Mouse (Mus musculus): ENCODE results near the gene Gse1.

Gse1 gene

GRCm38 (mm10) chr8:120212596-120212995, 15.7 kb upstream of the Gse1 start:
- no peak for DNase-seq (ENCODE audit: low read depth, low spot score)

- DNase-seq (ENCODE audit: low read depth, low spot score), result no peak
Observed at GRCm38 (mm10) chr8:120213229-120213628, 15.0 kb upstream of the Gse1 start.

- peak; percentile 96 for DNase-seq (ENCODE audit: low read depth, low spot score)
Observed at GRCm38 (mm10) chr8:120213939-120214338, 14.3 kb upstream of the Gse1 start.

DNA sequence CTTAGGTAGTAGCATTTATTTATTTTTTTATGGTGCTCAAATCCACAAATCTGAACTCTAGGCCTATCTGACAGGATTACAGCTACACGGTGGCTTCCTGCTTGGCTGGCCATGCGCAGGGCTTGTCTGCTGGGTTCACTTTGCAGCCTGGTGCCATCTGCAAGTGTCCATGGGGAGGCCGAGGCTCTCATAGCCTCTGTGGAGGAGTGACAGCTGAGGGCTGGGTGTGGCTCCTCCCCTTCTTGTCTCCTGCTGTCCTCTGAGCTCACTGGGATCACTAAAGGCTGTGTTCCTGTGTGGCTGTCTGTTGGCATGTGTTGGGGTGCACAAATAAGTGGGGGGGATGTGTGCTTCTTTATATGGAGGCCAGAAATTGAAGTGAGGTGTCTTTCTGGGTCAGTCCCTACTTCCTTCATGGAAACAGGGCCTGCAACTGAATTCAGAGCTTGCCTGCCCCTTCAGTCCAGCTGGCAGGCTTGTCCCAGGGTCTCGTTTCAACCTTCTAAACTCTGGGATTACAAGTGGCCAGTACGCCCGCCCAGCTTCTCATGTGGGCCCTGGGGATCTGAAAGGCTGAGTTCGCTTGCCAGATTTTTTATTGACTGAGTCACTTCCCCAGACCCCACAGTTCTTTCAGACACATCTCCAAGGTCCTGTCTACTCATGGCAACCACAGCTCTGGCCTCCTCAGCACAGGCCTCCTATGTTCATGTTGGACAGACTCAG, 12.7 kb upstream of the Gse1 start:
- DNase-seq (ENCODE audit: low read depth, low spot score), result peak; percentile 30

- peak; percentile 72 for DNase-seq (ENCODE audit: low read depth, low spot score)
Observed at GRCm38 (mm10) chr8:120216855-120217830, 11.1 kb upstream of the Gse1 start.

DNA sequence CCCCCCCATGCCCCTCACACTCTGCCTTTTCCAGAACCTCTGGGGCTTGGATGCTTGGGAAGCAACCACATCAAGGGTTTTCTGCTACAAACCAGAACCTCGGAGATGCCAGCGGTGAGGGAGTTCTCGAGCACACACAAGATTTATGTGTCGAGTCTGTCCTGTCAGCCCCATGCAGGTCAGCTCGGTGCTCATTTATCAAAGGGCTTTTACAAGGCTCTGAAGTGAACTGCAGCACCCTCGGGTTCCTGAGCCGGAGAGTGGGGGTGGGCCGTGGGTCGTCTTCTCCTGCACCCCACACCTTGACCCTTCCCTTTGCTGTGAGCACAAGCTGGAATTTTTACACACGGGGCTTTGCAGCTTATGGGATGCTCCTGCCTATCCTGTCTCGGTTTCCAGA, 5.7 kb upstream of the Gse1 start:
- DNase-seq (ENCODE audit: low read depth, low spot score), result no peak

GRCm38 (mm10) chr8:120224521-120225420, 3.5 kb upstream of the Gse1 start:
- peak; percentile 15 for DNase-seq (ENCODE audit: low read depth, low spot score)

- DNase-seq (ENCODE audit: low read depth, low spot score), result peak; percentile 93
Observed at GRCm38 (mm10) chr8:120225421-120226151, 2.7 kb upstream of the Gse1 start.

- no peak for DNase-seq (ENCODE audit: low read depth, low spot score)
Observed at GRCm38 (mm10) chr8:120226700-120227577, 1.3 kb upstream of the Gse1 start.

DNA sequence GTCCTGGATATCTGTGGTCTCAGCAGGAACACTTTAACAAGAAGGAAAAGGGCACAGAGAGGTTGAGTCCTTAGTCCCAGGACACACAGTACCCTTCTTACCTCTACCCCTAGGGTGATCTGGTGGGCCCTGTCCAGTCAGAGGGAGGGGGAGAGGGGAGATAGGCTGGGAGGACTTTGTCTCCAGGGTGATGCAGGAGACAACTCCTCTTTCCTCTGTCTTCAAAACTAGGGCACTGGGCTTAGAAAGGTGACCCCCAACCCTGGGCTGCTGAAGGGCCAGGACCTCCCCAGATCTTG, 729 bp upstream of the Gse1 start:
- DNase-seq (ENCODE audit: low read depth, low spot score), result no peak

GRCm38 (mm10) chr8:120228781-120229573, 721 bp downstream of the Gse1 start:
- DNase-seq (ENCODE audit: low read depth, low spot score), result peak; percentile 82

- DNase-seq (ENCODE audit: low read depth, low spot score), result no peak
Observed at GRCm38 (mm10) chr8:120229574-120229916, 1.3 kb downstream of the Gse1 start.

DNA sequence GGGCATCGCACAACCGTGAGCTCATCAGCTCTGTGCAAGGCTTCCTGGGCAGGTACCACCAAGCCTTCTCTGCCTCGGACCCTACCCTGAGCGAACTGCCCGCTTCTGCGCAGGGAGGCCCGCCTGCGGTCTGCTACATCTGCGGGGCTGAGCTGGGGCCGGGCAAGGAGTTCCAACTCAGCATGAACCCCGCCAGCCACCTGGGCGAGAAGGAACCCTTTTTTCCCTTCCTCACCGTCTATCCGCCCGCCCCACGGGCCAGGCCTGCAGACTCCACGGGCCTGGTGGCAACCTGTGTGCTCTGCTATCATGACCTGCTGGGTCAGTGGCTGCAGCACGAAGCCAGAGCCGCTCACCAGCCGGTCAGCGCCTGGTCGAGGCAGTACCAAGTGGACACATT, 1.8 kb downstream of the Gse1 start:
- no peak for DNase-seq (ENCODE audit: low read depth, low spot score)

- DNase-seq (ENCODE audit: low read depth, low spot score), result no peak
Observed at GRCm38 (mm10) chr8:120230715-120231614, 2.7 kb downstream of the Gse1 start.

DNA sequence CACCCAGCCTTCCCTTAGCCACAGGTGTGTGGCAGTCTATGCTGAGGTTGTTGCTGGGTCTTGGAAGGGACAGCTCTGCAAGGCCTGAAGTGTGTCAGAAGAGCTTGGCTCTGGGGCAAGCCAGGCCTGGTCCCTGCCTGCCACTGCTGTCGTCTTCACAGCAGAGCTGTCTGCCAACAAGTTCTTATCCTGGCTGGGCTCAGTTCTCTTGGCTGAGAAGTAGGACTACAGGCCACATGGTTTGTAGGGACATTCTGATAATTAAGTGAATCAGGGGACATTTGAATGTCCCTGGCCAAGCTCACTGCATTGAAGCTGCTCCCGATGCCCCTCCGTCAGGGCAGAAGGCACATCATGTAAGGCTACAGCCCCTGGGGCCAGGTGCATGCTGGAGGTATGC, 3.6 kb downstream of the Gse1 start:
- peak; percentile 58 for DNase-seq (ENCODE audit: low read depth, low spot score)

- no peak for DNase-seq (ENCODE audit: low read depth, low spot score)
Observed at GRCm38 (mm10) chr8:120232398-120232797, 4.1 kb downstream of the Gse1 start.

GRCm38 (mm10) chr8:120232913-120233312, 4.7 kb downstream of the Gse1 start:
- no peak for DNase-seq (ENCODE audit: low read depth, low spot score)

DNA sequence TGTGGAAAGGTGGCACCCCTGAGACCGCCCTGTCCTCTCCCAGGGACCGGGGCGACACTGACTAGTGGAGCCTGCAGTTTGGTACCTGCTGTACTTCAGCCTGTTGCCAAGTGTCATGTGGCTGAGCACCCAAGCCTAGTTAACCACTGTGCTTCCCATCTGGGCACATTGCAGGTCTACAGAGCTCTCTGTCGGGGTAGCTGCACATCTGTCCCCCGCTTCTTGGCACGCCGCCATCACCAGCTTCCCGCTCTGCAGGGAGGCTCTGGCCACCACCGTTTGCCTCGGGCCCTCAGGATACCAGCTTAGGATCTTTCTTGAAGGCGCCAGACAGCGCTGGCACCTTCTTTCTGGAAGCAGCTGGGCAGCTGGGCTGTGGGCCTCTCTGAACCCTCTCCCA, 6.2 kb downstream of the Gse1 start:
- no peak for DNase-seq (ENCODE audit: low read depth, low spot score)
